Mouse (Mus musculus) stomach, adult 2 months (tissue): ENCODE measurements around the gene Ttl. TPM values are rescaled to one million over a fixed set of nuclear protein-coding genes. Genes with fewer than 3 reads are reported as not detected.

Experiments
- polyA plus RNA-seq: library from polyadenylated mRNA; depleted of rRNA; stranded (reverse); fragments of >200 nt; gene quantifications from 2 replicates; pipeline ENCODE4 v1.2.3, GENCODE M21; 2012; rRNA removed

The Ttl gene
- polyA plus RNA-seq = 2.6 and 2.7 TPM in 2 replicates

GRCm38 (mm10) chr2:129065437-129066282, at the start of gene Ttl:
TSS of gene Ttl (plus strand) at chr2:129065942.

GRCm38 (mm10) chr2:129047811-129048210, 17.9 kb upstream of the Ttl start, which contains the start of gene Vinac1:
TSS of gene Vinac1 (minus strand) at chr2:129048172.

DNA sequence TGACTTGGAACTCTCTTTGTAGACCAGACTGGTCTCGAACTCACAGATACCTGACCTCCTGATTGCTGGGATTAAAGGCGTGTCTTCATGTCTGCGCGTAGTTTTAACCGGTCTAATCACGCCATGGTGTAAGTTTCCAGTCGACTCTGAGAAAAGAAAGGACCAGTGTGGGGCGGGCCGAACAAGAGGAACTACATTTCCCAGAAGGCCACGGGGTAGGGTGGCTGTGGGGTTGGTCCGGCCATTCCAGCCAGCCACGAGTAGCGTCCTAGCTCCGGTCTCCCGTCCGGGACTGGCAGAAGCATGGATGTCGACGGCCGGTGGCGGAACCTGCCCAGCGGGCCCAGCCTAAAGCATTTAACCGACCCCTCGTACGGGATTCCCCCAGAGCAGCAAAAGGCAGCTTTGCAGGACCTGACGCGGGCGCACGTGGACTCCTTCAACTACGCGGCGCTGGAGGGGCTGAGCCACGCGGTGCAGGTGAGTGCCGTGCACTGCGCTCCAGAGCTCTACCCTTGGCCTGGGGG, 35.1 kb downstream of the Ttl start, which contains the start of gene Polr1b:
Polr1b (plus strand) TSS at position 212 of the 527 bp plus-strand sequence.

GRCm38 (mm10) chr2:129129412-129129929, 63.7 kb downstream of the Ttl start, which contains the start of gene Chchd5:
TSS of gene Chchd5 (plus strand) at chr2:129129700.

Other genes starting within 250 kb of the Ttl start
- 3.2 and 4.3 TPM in 2 replicates for gene Tmem87b, start 247.8 kb upstream of the Ttl start, polyA plus RNA-seq
- 2.7 and 3.1 TPM in 2 replicates for gene Fbln7, start 203.0 kb upstream of the Ttl start, polyA plus RNA-seq
- gene Zc3h8, start 121.9 kb upstream of the Ttl start, polyA plus RNA-seq = 0.13 and 0.32 TPM in 2 replicates
- gene Zc3h6, start 98.5 kb upstream of the Ttl start, polyA plus RNA-seq = 0.42 and 0.48 TPM in 2 replicates
- 1.2 and 1.3 TPM in 2 replicates for gene Gm10762, start 98.2 kb upstream of the Ttl start, polyA plus RNA-seq
- 0.02 and 0.09 TPM in 2 replicates for gene Vinac1, start 17.8 kb upstream of the Ttl start, polyA plus RNA-seq
- 6.3 and 7.6 TPM in 2 replicates for gene Polr1b, start 35.1 kb downstream of the Ttl start, polyA plus RNA-seq
- gene Chchd5, start 63.8 kb downstream of the Ttl start, polyA plus RNA-seq = 22.7 and 27.6 TPM in 2 replicates
- 2.8 and 3.0 TPM in 2 replicates for gene Slc20a1, start 132.8 kb downstream of the Ttl start, polyA plus RNA-seq
- 0.23 and 0.36 TPM in 2 replicates for gene Ckap2l, start 231.3 kb downstream of the Ttl start, polyA plus RNA-seq
- gene Il1a, start 244.0 kb downstream of the Ttl start, polyA plus RNA-seq = 0.04 and 0.24 TPM in 2 replicates